Mouse (Mus musculus): ENCODE results near the gene Slit3. TPM values are rescaled to one million over a fixed set of nuclear protein-coding genes. Genes with fewer than 3 reads are reported as not detected.
A peak's percentile ranks its signal among the peaks of the same experiment; 100 is the strongest.

The Slit3 gene
- polyA plus RNA-seq, 1 experiment: 6.6 TPM

DNA sequence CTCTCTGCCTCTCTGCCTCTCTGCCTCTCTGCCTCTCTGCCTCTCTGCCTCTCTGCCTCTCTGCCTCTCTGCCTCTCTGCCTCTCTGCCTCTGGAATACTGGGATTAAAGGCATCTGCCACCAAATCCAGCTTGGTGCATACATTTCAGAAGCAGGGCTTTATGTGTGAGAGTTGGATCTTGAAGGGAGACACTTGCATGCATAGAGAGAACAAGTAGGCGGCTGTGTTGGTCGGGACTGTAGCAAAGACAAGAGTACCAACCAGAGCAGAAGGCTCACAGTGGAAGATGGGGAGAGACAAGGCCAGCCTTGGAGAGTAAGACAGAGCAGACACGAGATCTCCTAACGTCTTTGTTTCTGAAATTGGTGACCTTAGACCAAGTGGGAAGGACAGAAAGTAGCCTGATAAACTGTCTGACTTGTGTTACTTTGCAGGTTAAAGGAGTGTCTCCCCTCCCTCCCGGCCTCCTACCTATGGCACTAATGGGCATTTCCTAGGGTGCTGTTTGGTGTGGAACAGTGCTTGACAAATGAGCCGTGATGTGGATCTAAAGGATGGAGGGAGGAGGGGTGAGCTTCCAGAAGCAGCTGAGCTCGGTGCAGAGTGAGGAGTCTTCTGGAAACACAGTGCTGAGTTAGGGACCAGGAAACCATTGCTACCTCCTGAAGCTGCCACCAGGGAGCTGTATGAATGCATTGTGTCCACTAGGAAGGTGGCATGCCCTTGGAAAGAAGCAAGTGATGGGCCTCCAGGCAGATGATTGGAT, 569.7 kb downstream of the Slit3 start:
- Histone ChIP-seq H3K27me3 (ENCODE audit: control insufficient read depth, insufficient read depth, low read length) (no peaks in the 10 kb centered on the region), H3K4me3 (ENCODE audit: low read depth, low read length) (no peak overlapping the region), H3K27ac (ENCODE audit: insufficient read depth, low read depth, low read length) (no peak overlapping the region), H3K4me1 (ENCODE audit: control insufficient read depth, insufficient read depth, insufficient read length, low read length) (no peaks in the 10 kb centered on the region), H3K36me3 (ENCODE audit: control insufficient read depth, insufficient read depth, low read length) (no peaks in the 10 kb centered on the region)
- 64% methylated on average over 7 of the region's 7 CpGs for WGBS
- TF ChIP-seq POLR2A (IDR thresholded peaks at IDR 0.05; ENCODE audit: low read depth, low read length) (no peak), CTCF (IDR thresholded peaks at IDR 0.05; ENCODE audit: extremely low read depth, insufficient read length, insufficient replicate concordance, low read depth, low read length) (no peak)

DNA sequence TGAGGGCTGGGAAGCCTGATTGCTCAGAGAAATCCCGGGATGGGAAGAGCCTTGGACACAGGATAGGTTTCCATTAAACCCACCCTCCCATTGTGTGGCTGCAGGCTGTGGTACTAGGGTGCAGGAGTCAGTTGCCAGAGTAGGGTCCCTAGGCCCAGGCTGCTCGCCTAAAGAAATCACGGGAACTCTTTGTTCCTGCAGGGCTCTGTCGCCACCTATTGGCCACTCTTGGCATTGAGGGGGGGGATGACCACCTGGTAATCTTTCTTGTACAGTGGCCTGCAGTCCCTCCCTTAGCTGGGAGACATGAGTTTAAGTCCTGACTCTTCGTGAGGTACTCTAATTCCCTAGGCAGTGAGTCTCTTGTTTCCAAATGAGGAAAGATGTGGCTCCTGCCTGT, 572.1 kb downstream of the Slit3 start:
- TF ChIP-seq CTCF (IDR thresholded peaks at IDR 0.05; ENCODE audit: extremely low read depth, insufficient read length, insufficient replicate concordance, low read depth, low read length) (peak; percentile 71; the same call in 1 of the 2 replicates), POLR2A (IDR thresholded peaks at IDR 0.05; ENCODE audit: low read depth, low read length) (no peak)
- Histone ChIP-seq H3K4me1 (ENCODE audit: control insufficient read depth, insufficient read depth, insufficient read length, low read length) (no peaks in the 10 kb centered on the region), H3K36me3 (ENCODE audit: control insufficient read depth, insufficient read depth, low read length) (no peaks in the 10 kb centered on the region), H3K27ac (ENCODE audit: insufficient read depth, low read depth, low read length) (no peak overlapping the region), H3K27me3 (ENCODE audit: control insufficient read depth, insufficient read depth, low read length) (no peaks in the 10 kb centered on the region), H3K4me3 (ENCODE audit: low read depth, low read length) (no peak overlapping the region)
- 21% methylated on average over 5 of the region's 5 CpGs for WGBS

DNA sequence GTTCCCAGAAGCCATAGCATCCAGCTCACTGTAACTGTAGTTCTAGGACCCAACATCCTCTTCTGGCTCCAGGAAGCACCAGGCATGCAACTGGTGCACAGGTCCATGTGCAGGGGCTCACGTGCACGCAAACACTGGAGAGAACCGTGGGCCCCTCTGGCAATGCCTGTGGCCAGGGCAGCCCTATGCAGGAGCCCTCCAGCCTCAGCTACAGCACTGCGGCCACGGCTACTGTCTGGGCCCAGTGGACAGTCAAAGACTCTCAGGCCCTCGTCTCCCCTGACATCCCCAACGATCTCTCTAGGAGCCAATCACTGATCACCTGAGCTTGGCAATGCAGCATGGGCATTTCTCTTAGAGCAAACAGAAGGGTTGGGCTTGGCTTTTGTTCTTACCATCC, 572.6 kb downstream of the Slit3 start:
- no peak overlapping the region for H3K27ac ChIP-seq (ENCODE audit: insufficient read depth, low read depth, low read length)
- no peaks in the 10 kb centered on the region for H3K4me1 ChIP-seq (ENCODE audit: control insufficient read depth, insufficient read depth, insufficient read length, low read length)
- 87% methylated on average over 7 of the region's 7 CpGs for WGBS
- TF ChIP-seq CTCF (IDR thresholded peaks at IDR 0.05; ENCODE audit: extremely low read depth, insufficient read length, insufficient replicate concordance, low read depth, low read length) (no peak), POLR2A (IDR thresholded peaks at IDR 0.05; ENCODE audit: low read depth, low read length) (no peak)
- no peaks in the 10 kb centered on the region for H3K36me3 ChIP-seq (ENCODE audit: control insufficient read depth, insufficient read depth, low read length)
- H3K27me3 ChIP-seq (ENCODE audit: control insufficient read depth, insufficient read depth, low read length): no peaks in the 10 kb centered on the region
- H3K4me3 ChIP-seq (ENCODE audit: low read depth, low read length): no peak overlapping the region

DNA sequence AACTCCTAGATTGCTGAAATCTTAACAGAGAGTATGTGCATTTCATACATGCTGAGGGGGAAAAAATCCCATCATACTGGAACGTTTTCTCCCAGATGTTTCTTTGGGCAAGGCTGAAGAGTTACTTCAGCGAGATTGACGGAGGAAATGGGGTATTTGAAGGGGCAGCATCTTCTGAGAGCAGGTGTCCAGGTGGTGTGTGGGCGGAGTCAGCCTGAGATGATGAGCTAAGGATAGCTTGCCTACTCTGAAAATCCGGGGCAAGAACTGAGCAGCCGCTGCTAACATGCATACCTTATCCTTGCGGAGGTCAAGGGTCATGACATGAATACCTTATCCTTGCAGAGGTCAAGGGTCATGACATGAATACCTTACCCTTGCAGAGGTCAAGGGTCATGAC, 576.5 kb downstream of the Slit3 start:
- no peaks in the 10 kb centered on the region for H3K36me3 ChIP-seq (ENCODE audit: control insufficient read depth, insufficient read depth, low read length)
- H3K4me3 ChIP-seq (ENCODE audit: low read depth, low read length): no peak overlapping the region
- no peaks in the 10 kb centered on the region for H3K4me1 ChIP-seq (ENCODE audit: control insufficient read depth, insufficient read depth, insufficient read length, low read length)
- no peak for TF ChIP-seq POLR2A (IDR thresholded peaks at IDR 0.05; ENCODE audit: low read depth, low read length)
- no peak for TF ChIP-seq CTCF (IDR thresholded peaks at IDR 0.05; ENCODE audit: extremely low read depth, insufficient read length, insufficient replicate concordance, low read depth, low read length)
- H3K27ac ChIP-seq (ENCODE audit: insufficient read depth, low read depth, low read length): no peak overlapping the region
- no peaks in the 10 kb centered on the region for H3K27me3 ChIP-seq (ENCODE audit: control insufficient read depth, insufficient read depth, low read length)
- WGBS: 92% methylated on average over 7 of the region's 7 CpGs

DNA sequence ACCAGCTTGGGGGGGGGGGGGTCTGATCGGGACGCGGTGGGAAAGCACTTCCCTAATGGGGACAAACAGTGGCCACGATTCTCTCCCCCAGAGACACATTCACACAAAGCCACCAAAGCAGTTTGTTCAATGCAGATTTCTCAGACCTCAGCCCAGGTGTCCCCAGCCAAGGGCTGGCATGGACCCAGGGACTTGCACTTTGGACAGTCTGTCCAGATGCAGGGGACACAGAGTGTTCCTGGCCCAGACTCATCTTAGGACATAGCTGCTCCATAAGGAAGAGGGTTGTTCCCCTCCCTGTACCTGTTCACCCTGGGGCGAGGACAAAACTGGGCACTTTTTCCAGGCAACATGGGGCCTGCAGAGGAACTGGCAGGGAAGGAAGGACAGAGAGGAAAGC, 577.9 kb downstream of the Slit3 start:
- 77% methylated on average over 5 of the region's 5 CpGs for WGBS
- H3K27me3 ChIP-seq (ENCODE audit: control insufficient read depth, insufficient read depth, low read length): no peaks in the 10 kb centered on the region
- H3K4me3 ChIP-seq (ENCODE audit: low read depth, low read length): no peak overlapping the region
- no peaks in the 10 kb centered on the region for H3K36me3 ChIP-seq (ENCODE audit: control insufficient read depth, insufficient read depth, low read length)
- no peak for TF ChIP-seq POLR2A (IDR thresholded peaks at IDR 0.05; ENCODE audit: low read depth, low read length)
- no peak for TF ChIP-seq CTCF (IDR thresholded peaks at IDR 0.05; ENCODE audit: extremely low read depth, insufficient read length, insufficient replicate concordance, low read depth, low read length)
- H3K4me1 ChIP-seq (ENCODE audit: control insufficient read depth, insufficient read depth, insufficient read length, low read length): no peaks in the 10 kb centered on the region
- no peak overlapping the region for H3K27ac ChIP-seq (ENCODE audit: insufficient read depth, low read depth, low read length)

DNA sequence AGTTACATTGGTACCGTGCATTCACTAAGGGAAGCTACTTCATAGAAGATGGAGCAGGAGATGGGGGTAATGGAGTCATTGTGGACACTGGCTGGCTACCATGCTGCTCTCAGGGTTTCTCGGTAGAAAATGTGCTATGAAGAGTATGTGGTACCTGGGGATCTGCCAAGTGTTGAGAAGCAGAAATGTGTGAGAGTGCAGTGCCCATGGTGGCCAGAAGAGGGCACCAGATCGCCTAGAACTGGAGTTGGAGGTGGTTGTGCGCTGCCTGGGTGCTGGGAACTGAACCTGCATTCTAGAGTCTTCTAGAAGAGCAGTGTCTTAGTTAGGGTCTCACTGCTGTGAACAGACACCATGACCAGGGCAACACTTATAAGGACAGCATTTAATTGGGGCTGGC, 582.4 kb downstream of the Slit3 start:
- Histone ChIP-seq H3K4me1 (ENCODE audit: control insufficient read depth, insufficient read depth, insufficient read length, low read length) (no peaks in the 10 kb centered on the region), H3K27me3 (ENCODE audit: control insufficient read depth, insufficient read depth, low read length) (no peaks in the 10 kb centered on the region), H3K36me3 (ENCODE audit: control insufficient read depth, insufficient read depth, low read length) (no peaks in the 10 kb centered on the region), H3K4me3 (ENCODE audit: low read depth, low read length) (no peak overlapping the region), H3K27ac (ENCODE audit: insufficient read depth, low read depth, low read length) (no peak overlapping the region)
- 74% methylated on average over 4 of the region's 4 CpGs for WGBS
- TF ChIP-seq CTCF (IDR thresholded peaks at IDR 0.05; ENCODE audit: extremely low read depth, insufficient read length, insufficient replicate concordance, low read depth, low read length): peak; percentile 50; the same call in 1 of the 2 replicates
- no peak for TF ChIP-seq POLR2A (IDR thresholded peaks at IDR 0.05; ENCODE audit: low read depth, low read length)

DNA sequence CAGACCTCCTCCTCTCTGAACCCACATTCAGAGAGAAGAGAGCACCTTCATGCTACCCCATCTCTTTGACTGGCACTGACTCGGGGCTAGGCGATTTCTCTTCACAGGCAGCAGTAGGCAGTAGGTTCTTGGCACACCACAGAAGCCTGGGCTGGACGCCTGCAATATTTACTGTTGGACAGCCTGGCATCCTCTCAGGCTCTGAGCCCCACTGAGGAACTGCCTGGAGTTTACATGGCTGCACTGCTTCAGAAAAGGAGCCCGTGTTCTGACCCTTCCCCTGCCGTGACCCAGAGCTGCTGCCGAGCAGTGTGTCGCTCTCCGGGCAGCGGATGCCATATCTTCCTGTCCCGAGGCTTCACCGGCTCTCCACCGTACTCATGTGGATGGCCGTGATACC, 583.4 kb downstream of the Slit3 start:
- WGBS: 96% methylated on average over 13 of the region's 13 CpGs
- Histone ChIP-seq H3K4me3 (ENCODE audit: low read depth, low read length) (no peak overlapping the region), H3K27me3 (ENCODE audit: control insufficient read depth, insufficient read depth, low read length) (no peaks in the 10 kb centered on the region)

More for the DNA sequence above, 583.4 kb downstream of the Slit3 start:
- TF ChIP-seq CTCF (IDR thresholded peaks at IDR 0.05; ENCODE audit: extremely low read depth, insufficient read length, insufficient replicate concordance, low read depth, low read length) (no peak), POLR2A (IDR thresholded peaks at IDR 0.05; ENCODE audit: low read depth, low read length) (no peak)
- no peaks in the 10 kb centered on the region for H3K4me1 ChIP-seq (ENCODE audit: control insufficient read depth, insufficient read depth, insufficient read length, low read length)
- H3K27ac ChIP-seq (ENCODE audit: insufficient read depth, low read depth, low read length): no peak overlapping the region
- no peaks in the 10 kb centered on the region for H3K36me3 ChIP-seq (ENCODE audit: control insufficient read depth, insufficient read depth, low read length)
